Mouse (Mus musculus) effector memory CD4-positive, alpha-beta T cell, adult 5 months (primary cell): ENCODE results near the gene Olfr1028. TPM values are rescaled to one million over a fixed set of nuclear protein-coding genes. Genes with fewer than 3 reads are reported as not detected.

Source experiments
- polyA plus RNA-seq: library from polyadenylated mRNA; unstranded; fragments of 100-300 nt; shearing (Covaris generic); gene quantifications from one replicate; pipeline ENCODE4 v1.2.1, GENCODE M21; 2017

Gene Olfr1028
- polyA plus RNA-seq: not detected

GRCm38 (mm10) chr2:85950137-85950536 lies at the start of gene Olfr1028:
Olfr1028 (plus strand) TSS chr2:85950437.

GRCm38 (mm10) chr2:85904952-85905351 lies 45.3 kb upstream of the Olfr1028 start, which contains the start of gene Olfr1024:
Olfr1024 (minus strand) TSS chr2:85905052.

GRCm38 (mm10) chr2:85914893-85915292 lies 35.3 kb upstream of the Olfr1028 start, which contains the start of gene Olfr1025-ps1:
Olfr1025-ps1 (plus strand) TSS chr2:85915193.

GRCm38 (mm10) chr2:85921258-85921657 lies 29.0 kb upstream of the Olfr1028 start, which contains the start of gene Olfr1026:
Olfr1026 (plus strand) TSS chr2:85921558.

GRCm38 (mm10) chr2:85973595-85973994 lies 23.4 kb downstream of the Olfr1028 start, which contains the start of gene Olfr1029:
Olfr1029 (plus strand) TSS chr2:85973895.

GRCm38 (mm10) chr2:85978976-85979375 lies 28.7 kb downstream of the Olfr1028 start, which contains the start of gene Olfr1030:
Olfr1030 (plus strand) TSS chr2:85979276.

GRCm38 (mm10) chr2:85990004-85990403 lies 39.8 kb downstream of the Olfr1028 start, which contains the start of gene Olfr1031:
Olfr1031 (plus strand) TSS chr2:85990304.

Other genes with a start within 250 kb of the Olfr1028 start
- gene Olfr1009, start 235.0 kb upstream of the Olfr1028 start, polyA plus RNA-seq: not detected
- gene Olfr1012, start 187.7 kb upstream of the Olfr1028 start, polyA plus RNA-seq: not detected
- not detected for gene Olfr1013, start 183.3 kb upstream of the Olfr1028 start, polyA plus RNA-seq
- gene Olfr1014, start 177.7 kb upstream of the Olfr1028 start, polyA plus RNA-seq: not detected
- gene Olfr1015, start 168.4 kb upstream of the Olfr1028 start, polyA plus RNA-seq: not detected
- not detected for gene Olfr1016, start 147.9 kb upstream of the Olfr1028 start, polyA plus RNA-seq
- not detected for gene Olfr1018, start 132.0 kb upstream of the Olfr1028 start, polyA plus RNA-seq
- gene Olfr1019, start 105.0 kb upstream of the Olfr1028 start, polyA plus RNA-seq: not detected
- gene Olfr1020, start 103.4 kb upstream of the Olfr1028 start, polyA plus RNA-seq: 0.35 TPM
- gene Olfr1022, start 81.8 kb upstream of the Olfr1028 start, polyA plus RNA-seq: not detected
- not detected for gene Olfr1023, start 64.8 kb upstream of the Olfr1028 start, polyA plus RNA-seq
- not detected for gene Olfr1024, start 45.4 kb upstream of the Olfr1028 start, polyA plus RNA-seq
- gene Olfr1025-ps1, start 35.2 kb upstream of the Olfr1028 start, polyA plus RNA-seq: not detected
- gene Olfr1026, start 28.9 kb upstream of the Olfr1028 start, polyA plus RNA-seq: not detected
- gene Olfr1029, start 23.5 kb downstream of the Olfr1028 start, polyA plus RNA-seq: not detected
- 0.14 TPM for gene Olfr1030, start 28.8 kb downstream of the Olfr1028 start, polyA plus RNA-seq
- not detected for gene Olfr1031, start 39.9 kb downstream of the Olfr1028 start, polyA plus RNA-seq
- gene Olfr1032, start 55.1 kb downstream of the Olfr1028 start, polyA plus RNA-seq: not detected
- 11.3 TPM for gene Olfr1033, start 70.2 kb downstream of the Olfr1028 start, polyA plus RNA-seq
- not detected for gene Olfr1034, start 95.4 kb downstream of the Olfr1028 start, polyA plus RNA-seq
- not detected for gene Olfr1036, start 123.6 kb downstream of the Olfr1028 start, polyA plus RNA-seq
- gene Olfr1037, start 136.9 kb downstream of the Olfr1028 start, polyA plus RNA-seq: not detected
- gene Olfr1039, start 185.5 kb downstream of the Olfr1028 start, polyA plus RNA-seq: not detected
- gene Olfr1040, start 196.3 kb downstream of the Olfr1028 start, polyA plus RNA-seq: not detected
- 0.14 TPM for gene Olfr1042, start 211.4 kb downstream of the Olfr1028 start, polyA plus RNA-seq
- gene Olfr1043, start 217.1 kb downstream of the Olfr1028 start, polyA plus RNA-seq: not detected
- not detected for gene Olfr1044, start 227.4 kb downstream of the Olfr1028 start, polyA plus RNA-seq
- gene Olfr52, start 235.2 kb downstream of the Olfr1028 start, polyA plus RNA-seq: not detected